Mouse (Mus musculus) stomach, postnatal 0 days (tissue): Measurements from ENCODE around the gene Hmgn2.

Experiments used
- CTCF ChIP-seq: IDR thresholded peaks from 2 replicates; pipeline ENCODE4 v1.5.1; 2016; ENCODE audit warnings: antibody characterized with exemption, low read depth, mild to moderate bottlenecking, moderate library complexity
- EP300 ChIP-seq: optimal IDR thresholded peaks from 2 replicates; pipeline ENCODE3; 2016; ENCODE audit warnings: antibody characterized with exemption

- TF ChIP-seq CTCF, result no peak
- no peak for TF ChIP-seq EP300
Observed at GRCm38 (mm10) chr4:133928576-133929277, 39.7 kb downstream of the Hmgn2 start.
